Mouse (Mus musculus) cerebellum, adult 2 months (tissue): ENCODE measurements around the gene Scml4. TPM values are rescaled to one million over a fixed set of nuclear protein-coding genes. Genes with fewer than 3 reads are reported as not detected.

Experiments used
- DNase-seq, 2 experiments: peaks; one replicate each; pipeline ENCODE4 v3.0.0; 2021
- H3K27ac ChIP-seq: fragments of 200-500 bp; 2 replicates; pipeline ENCODE4 v1.5.1; 2012; ENCODE audit warnings: low read length, control low read depth, inconsistent platforms; ENCODE audit not compliant: insufficient read depth
- H3K27me3 ChIP-seq: fragments of 200-500 bp; 2 replicates; pipeline ENCODE4 v1.6.1; 2012; ENCODE audit warnings: inconsistent platforms, mild to moderate bottlenecking, low read length, moderate library complexity; ENCODE audit not compliant: control insufficient read depth, insufficient read depth
- H3K4me1 ChIP-seq: fragments of 200-500 bp; 2 replicates; pipeline ENCODE4 v1.6.1; 2011; ENCODE audit warnings: low read length; ENCODE audit not compliant: control insufficient read depth, insufficient read depth
- H3K4me3 ChIP-seq: fragments of 200-500 bp; replicated peaks from 2 replicates; pipeline ENCODE3; 2011; ENCODE audit warnings: mild to moderate bottlenecking, low read depth, low read length, control low read depth; ENCODE audit not compliant: insufficient read depth
- CTCF ChIP-seq: fragments of 200-500 bp; IDR thresholded peaks from 2 replicates; pipeline ENCODE4 v1.5.1; 2011; ENCODE audit warnings: low read depth, mild to moderate bottlenecking, control low read depth, low read length, moderate library complexity, borderline replicate concordance; ENCODE audit not compliant: insufficient read depth
- POLR2A ChIP-seq: fragments of 200-500 bp; IDR thresholded peaks from 2 replicates; pipeline ENCODE4 v1.6.1; 2011; ENCODE audit warnings: low read length, control low read depth, borderline replicate concordance; ENCODE audit not compliant: insufficient read depth
- WGBS: fragments of 180-500 bp; shearing (Covaris S2); methylation state at CpG from one replicate; pipeline ENCODE4 v1.1.7; 2018; 5-methylcytosine and 5-hydroxymethylcytosine counted together
- polyA plus RNA-seq: library from polyadenylated mRNA; depleted of rRNA; stranded (reverse); fragments of >200 nt; gene quantifications from 2 replicates; pipeline ENCODE4 v1.2.3, GENCODE M21; 2012

Gene Scml4
- polyA plus RNA-seq, 1 experiment: 0.82 TPM

DNA sequence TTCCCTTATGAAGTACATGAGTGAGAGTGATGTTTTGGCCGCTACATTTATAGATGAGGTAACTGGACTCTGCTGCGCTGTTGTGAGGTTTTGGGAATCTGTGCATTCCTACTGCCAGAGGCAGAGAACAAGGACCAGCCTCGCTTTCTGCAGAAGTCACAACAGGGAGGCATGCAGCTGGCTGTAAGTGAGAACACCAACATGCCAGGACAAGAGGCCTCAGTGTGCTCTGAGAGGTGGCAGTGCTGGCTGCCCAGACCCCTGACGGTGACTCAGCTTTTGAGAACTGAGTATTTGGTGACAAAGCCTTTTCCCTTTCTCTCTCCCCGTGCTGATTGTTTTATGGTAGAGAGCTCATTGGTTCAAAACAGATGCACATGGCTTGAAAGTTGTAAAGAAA is 4.5 kb downstream of the Scml4 start:
- WGBS: 60% methylated on average over 5 of the region's 5 CpGs

DNA sequence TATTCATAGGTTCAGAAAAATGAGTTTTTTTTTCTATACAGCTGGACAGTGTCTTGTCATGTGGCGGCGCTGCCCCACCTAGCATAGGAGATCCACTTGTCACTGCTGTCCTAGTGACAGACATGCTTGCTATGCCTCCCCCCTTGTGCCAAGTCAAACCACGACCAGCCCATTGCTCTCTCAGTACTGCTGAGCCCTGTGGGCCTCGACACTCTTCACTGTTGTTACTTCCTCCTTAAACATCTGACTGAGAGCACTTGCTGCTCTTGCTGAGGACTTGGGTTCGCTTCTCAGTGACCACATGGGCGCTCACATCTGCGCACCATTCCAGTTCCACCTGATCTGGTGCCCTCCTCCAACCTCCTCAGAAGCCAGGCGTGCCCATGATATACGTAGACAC is 8.2 kb downstream of the Scml4 start:
- Histone ChIP-seq H3K4me3 (no peak overlapping the region), H3K27ac (no peak overlapping the region), H3K27me3 (no peaks in the 10 kb centered on the region), H3K4me1 (no peaks in the 10 kb centered on the region)
- TF ChIP-seq POLR2A: no peak
- TF ChIP-seq CTCF: no peak
- no peak for DNase-seq
- 91% methylated on average over 9 of the region's 9 CpGs for WGBS

More for the DNA sequence above, 4.5 kb downstream of the Scml4 start:
- no peak for TF ChIP-seq POLR2A
- TF ChIP-seq CTCF: no peak
- Histone ChIP-seq H3K4me3 (no peak overlapping the region), H3K4me1 (no peaks in the 10 kb centered on the region), H3K27me3 (peaks cover 2% of the 10 kb centered on the region; the same call in 1 of the 2 replicates), H3K27ac (no peak overlapping the region)
- DNase-seq: no peak

DNA sequence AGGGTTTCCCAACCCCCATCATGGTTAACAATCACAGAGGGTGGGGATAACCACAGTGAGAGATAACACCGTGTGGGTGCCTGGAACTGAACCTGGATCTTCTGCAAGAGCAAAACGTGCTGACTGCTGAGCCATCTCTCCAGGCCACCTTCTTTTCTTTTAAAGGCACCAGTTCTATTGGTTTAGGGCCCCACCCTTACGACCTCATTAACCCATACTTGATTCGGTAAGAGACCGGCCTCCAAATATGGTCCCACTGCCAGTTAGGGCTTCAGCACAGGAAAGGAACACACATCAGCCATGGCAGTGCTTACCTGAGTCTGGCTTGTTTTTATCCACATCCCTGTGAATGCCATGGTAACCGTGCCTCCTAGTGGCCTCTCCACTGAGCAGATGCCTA is 9.3 kb downstream of the Scml4 start:
- H3K27ac ChIP-seq: no peak overlapping the region
- no peak overlapping the region for H3K4me3 ChIP-seq
- no peaks in the 10 kb centered on the region for H3K27me3 ChIP-seq
- WGBS: 79% methylated on average over 6 of the region's 6 CpGs
- TF ChIP-seq POLR2A: no peak
- no peak for TF ChIP-seq CTCF
- H3K4me1 ChIP-seq: no peaks in the 10 kb centered on the region
- no peak for DNase-seq

DNA sequence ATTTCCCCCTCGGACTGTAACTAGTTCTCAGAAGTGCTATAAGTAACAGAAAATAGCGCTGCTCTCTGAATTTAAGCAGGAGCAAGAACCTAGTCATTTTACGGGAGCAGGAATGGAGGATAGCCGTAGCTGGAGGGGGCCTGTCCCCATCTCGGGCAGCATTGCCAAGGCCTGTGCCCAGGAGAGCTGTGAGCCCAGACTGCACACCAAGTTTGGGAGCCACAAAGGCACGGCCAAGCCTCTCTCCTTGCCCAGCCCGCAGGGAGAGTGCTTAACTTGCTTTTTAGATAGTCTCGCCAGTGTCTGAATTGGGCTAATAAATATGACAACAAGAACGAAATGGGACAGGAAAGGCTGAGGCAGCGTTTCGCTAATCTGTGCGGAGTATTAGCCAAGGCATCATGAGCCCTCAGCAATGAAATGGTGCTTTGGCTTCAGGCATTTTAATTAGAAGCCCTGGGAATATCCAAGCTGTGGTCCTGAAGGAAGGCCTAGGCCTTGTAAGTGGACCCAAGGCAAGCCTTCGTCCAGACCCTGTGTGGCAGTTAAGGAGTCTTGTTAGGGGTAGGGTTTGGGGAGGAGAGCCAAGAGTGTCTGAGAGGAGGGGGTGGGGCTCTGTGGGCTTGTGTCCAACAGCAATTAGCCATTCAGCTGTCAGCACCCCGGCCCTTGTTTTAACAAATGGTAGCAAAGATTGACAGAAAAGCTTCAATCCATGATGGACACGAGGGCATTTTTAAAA is 12.3 kb downstream of the Scml4 start:
- DNase-seq: peak in 1 of 2 experiments; percentile 4

DNA sequence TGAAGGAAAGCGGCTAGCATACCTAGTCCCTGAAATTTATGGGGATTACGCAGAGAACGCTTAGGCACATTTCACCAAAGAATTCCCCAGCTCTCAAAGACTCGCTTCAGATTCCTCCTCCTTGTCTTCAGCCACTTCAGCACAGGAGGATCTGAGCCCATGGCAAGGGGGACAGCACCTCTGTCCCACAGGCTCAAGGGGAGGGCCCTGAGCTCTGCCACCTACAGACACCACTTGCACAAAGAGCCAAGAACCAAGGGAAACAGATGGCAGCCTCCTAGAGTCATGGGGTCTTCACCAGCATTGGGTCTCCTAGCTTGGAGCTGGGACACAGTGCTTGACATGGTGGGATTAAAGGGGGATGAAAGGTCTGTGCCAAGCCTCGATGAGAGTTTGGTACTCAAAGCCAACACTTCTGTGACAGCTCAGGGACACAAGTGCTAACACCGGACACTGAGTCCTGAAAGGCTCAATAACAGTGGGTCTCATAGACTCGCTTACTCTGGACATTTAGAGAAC is 13.0 kb downstream of the Scml4 start:
- TF ChIP-seq CTCF (no peak), POLR2A (no peak)
- no peak for DNase-seq
- no peak overlapping the region for H3K4me3 ChIP-seq
- no peak overlapping the region for H3K27ac ChIP-seq
- no peaks in the 10 kb centered on the region for H3K4me1 ChIP-seq
- WGBS: 59% methylated on average over 7 of the region's 7 CpGs
- no peaks in the 10 kb centered on the region for H3K27me3 ChIP-seq

More for the DNA sequence above, 12.3 kb downstream of the Scml4 start:
- 38% methylated on average over 15 of the region's 15 CpGs for WGBS
- H3K4me3 ChIP-seq: no peak overlapping the region
- no peak overlapping the region for H3K27ac ChIP-seq
- H3K4me1 ChIP-seq: no peaks in the 10 kb centered on the region
- TF ChIP-seq POLR2A (no peak), CTCF (no peak)
- H3K27me3 ChIP-seq: no peaks in the 10 kb centered on the region

DNA sequence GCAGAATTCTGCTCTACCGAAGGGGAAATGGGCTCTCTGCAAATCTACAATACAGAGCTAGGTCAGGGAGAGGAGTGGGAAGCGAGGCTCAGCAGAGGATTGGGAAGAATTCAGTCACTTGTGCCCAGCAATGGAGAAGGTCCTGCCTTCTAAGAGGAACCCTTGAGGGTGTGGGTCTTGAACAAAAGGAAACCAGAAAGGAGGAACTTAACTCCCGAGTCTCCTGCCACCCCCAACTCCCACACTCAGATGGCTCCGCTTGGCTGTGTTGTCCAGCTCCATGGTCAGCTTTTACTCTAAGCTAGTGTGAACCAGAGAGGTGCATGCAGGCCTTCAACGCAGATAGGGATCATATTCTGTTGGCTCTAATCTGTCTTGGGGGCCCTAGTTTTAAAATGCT is 16.0 kb downstream of the Scml4 start:
- DNase-seq: no peak
- Histone ChIP-seq H3K27ac (no peak overlapping the region), H3K4me3 (no peak overlapping the region), H3K27me3 (no peaks in the 10 kb centered on the region), H3K4me1 (no peaks in the 10 kb centered on the region)
- TF ChIP-seq CTCF (no peak), POLR2A (no peak)
- 83% methylated on average over 5 of the region's 5 CpGs for WGBS

DNA sequence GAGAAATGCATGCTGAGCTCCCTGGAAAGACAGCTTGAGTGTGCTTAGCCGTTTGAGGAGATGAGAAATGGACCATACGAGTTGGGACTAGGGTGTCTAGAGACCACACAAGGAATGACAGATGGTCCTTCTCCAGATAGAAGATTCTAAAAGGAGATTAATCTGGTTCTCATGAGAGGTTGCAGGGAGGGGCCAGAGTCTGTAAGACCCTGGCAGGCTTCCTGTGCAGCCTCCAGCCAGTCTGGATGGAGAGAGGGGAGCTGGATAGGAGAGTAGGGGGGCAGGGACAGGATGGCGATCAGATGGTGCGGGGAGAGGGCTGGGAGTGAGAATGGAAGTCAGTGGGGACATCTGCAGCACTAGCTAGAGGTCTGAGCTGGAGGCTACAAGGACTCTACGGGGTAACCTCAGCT is 19.1 kb downstream of the Scml4 start:
- 21% methylated on average over 5 of the region's 5 CpGs for WGBS
- H3K27me3 ChIP-seq: no peaks in the 10 kb centered on the region
- no peak for TF ChIP-seq POLR2A
- no peak for TF ChIP-seq CTCF
- no peak overlapping the region for H3K4me3 ChIP-seq
- H3K4me1 ChIP-seq: no peaks in the 10 kb centered on the region
- no peak for DNase-seq
- no peak overlapping the region for H3K27ac ChIP-seq

DNA sequence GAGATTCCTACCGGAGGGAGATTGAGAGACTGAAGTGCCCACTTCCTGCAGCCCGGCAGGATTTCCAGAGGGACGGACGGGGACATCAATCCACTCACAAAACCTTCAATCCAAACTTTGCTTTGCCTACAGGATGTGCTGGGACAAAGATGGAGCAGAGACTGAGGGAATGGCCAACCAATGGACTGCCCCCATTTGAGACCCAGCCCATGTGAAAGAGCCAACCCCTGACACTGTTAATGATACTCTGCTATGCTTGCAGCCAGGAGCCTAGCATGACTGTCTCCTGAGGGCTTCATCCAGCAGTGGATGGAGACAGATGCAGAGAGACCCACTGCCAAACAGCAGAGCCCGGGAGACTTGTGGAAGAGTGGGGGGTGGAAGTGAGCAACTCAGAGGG is 19.5 kb downstream of the Scml4 start:
- Histone ChIP-seq H3K4me3 (no peak overlapping the region), H3K4me1 (no peaks in the 10 kb centered on the region), H3K27ac (no peak overlapping the region), H3K27me3 (no peaks in the 10 kb centered on the region)
- WGBS: 34% methylated on average over 5 of the region's 5 CpGs
- DNase-seq: no peak
- no peak for TF ChIP-seq CTCF
- no peak for TF ChIP-seq POLR2A
